ENCODE assay signal across 30 mouse cellular contexts in genomic region chr8:10178986-10179385, GRCm38 (mm10). TPM values are rescaled to one million over a fixed set of nuclear protein-coding genes. Genes with fewer than 3 reads are reported as not detected.
"Had no signal": no experiment of that assay in that cellular context is flagged by ENCODE, and none has a peak within 500 bp of the region (broad histone marks: within the 10 kb centered on the region; RNA-seq: fewer than 3 reads in every experiment).

No protein-coding gene starts in this region.

- H3K9me3 ChIP-seq: embryonic facial prominence, embryonic 10.5 days; embryonic facial prominence, embryonic 12.5 days; embryonic facial prominence, embryonic 13.5 days; embryonic facial prominence, embryonic 15.5 days; forebrain, embryonic 10.5 days; forebrain, embryonic 12.5 days; forebrain, embryonic 13.5 days; forebrain, embryonic 15.5 days had no signal

- H3K4me2 ChIP-seq: embryonic facial prominence, embryonic 12.5 days; embryonic facial prominence, embryonic 13.5 days; embryonic facial prominence, embryonic 15.5 days; forebrain, embryonic 12.5 days; forebrain, embryonic 13.5 days; forebrain, embryonic 15.5 days had no signal

- H3K36me3 ChIP-seq: embryonic facial prominence, embryonic 10.5 days; embryonic facial prominence, embryonic 12.5 days; embryonic facial prominence, embryonic 13.5 days; embryonic facial prominence, embryonic 15.5 days; forebrain, embryonic 10.5 days; forebrain, embryonic 12.5 days; forebrain, embryonic 15.5 days had no signal

- H3K9ac ChIP-seq: embryonic facial prominence, embryonic 12.5 days; embryonic facial prominence, embryonic 13.5 days; embryonic facial prominence, embryonic 15.5 days; forebrain, embryonic 12.5 days; forebrain, embryonic 13.5 days; forebrain, embryonic 15.5 days; forebrain, postnatal 0 days had no signal

- H3K27me3 ChIP-seq: embryonic facial prominence, embryonic 12.5 days; embryonic facial prominence, embryonic 13.5 days; embryonic facial prominence, embryonic 15.5 days; forebrain, embryonic 12.5 days; forebrain, embryonic 13.5 days; forebrain, embryonic 15.5 days had no signal

- H3K4me3 ChIP-seq: embryonic facial prominence, embryonic 10.5 days; embryonic facial prominence, embryonic 12.5 days; embryonic facial prominence, embryonic 13.5 days; embryonic facial prominence, embryonic 15.5 days; erythroblast, embryonic 14.5 days; forebrain, embryonic 10.5 days; forebrain, embryonic 12.5 days; forebrain, embryonic 13.5 days; forebrain, embryonic 15.5 days; gastrocnemius, adult 2 months; heart, adult 2 months had no signal

- ATAC-seq: forebrain, embryonic 13.5 days; forebrain, embryonic 14.5 days; forebrain, embryonic 15.5 days; forebrain, embryonic 16.5 days; forebrain, postnatal 0 days had no signal

- DNase-seq: cerebellum, adult 2 months; cerebellum, adult 8-10 months; cerebellum, adult 9-10 months; cerebellum, adult 9-11 months; cerebellum, postnatal 10 days; cerebellum, postnatal 14 days; cerebellum, postnatal 25 days; cerebellum, postnatal 36 days; embryo, embryonic 11 days; forebrain, postnatal 0 days; gastrocnemius, adult 2 months; gastrocnemius, postnatal 10 days; gastrocnemius, postnatal 14 days; gastrocnemius, postnatal 25 days; gastrocnemius, postnatal 36 days; heart, adult 18-20 months; heart, adult 2 months had no signal

- H3K4me1 ChIP-seq: embryonic facial prominence, embryonic 12.5 days; embryonic facial prominence, embryonic 13.5 days; embryonic facial prominence, embryonic 15.5 days had no signal

- H3K27ac ChIP-seq: embryonic facial prominence, embryonic 10.5 days; embryonic facial prominence, embryonic 12.5 days; embryonic facial prominence, embryonic 13.5 days; embryonic facial prominence, embryonic 15.5 days; forebrain, embryonic 10.5 days; forebrain, embryonic 12.5 days; forebrain, embryonic 13.5 days; forebrain, embryonic 15.5 days; gastrocnemius, adult 2 months; heart, adult 2 months had no signal

RNA-seq across cellular contexts. Expression of gene Myo16, which starts 25.3 kb away (rescaled TPM):
- total RNA-seq: common myeloid progenitor, adult 5-6 weeks; granulocyte monocyte progenitor cell, adult 5-6 weeks had no signal
- polyA plus RNA-seq: erythroblast, embryonic 14.5 days; heart, adult 2 months had no signal
